Mouse (Mus musculus): ENCODE results near the gene Pacrg. TPM values are rescaled to one million over a fixed set of nuclear protein-coding genes. Genes with fewer than 3 reads are reported as not detected.
A peak's percentile ranks its signal among the peaks of the same experiment; 100 is the strongest.

Gene Pacrg
- total RNA-seq, 1 experiment from 2014 or later, result 0.89 TPM

DNA sequence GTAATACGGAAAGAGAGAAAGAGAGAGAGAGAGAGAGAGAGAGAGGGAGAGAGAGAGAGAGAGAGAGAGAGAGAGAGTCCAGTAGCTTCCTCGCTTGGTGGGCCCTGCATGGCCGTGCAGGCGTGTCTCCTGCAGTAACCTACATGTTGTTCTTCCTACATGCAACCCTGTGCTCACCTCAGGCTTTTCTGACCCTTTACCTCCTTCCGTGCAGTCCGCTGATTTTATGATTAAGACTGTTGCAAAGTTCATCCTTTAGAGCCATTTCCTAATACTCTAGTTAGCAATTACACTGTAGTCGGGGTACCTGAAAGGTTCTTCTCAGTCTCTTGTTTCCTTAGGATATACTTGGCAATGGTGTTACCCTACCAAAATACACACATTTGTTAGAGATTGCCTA lies 196.5 kb downstream of the Pacrg start:
- no peak for ATAC-seq (replicated peaks in 1 of 2; ENCODE audit: insufficient read depth in 1 of 2, low FRiP score in 2 of 2, low TSS enrichment in 1 of 2, low read depth in 1 of 2, poor library complexity in 2 of 2, severe bottlenecking in 2 of 2)

DNA sequence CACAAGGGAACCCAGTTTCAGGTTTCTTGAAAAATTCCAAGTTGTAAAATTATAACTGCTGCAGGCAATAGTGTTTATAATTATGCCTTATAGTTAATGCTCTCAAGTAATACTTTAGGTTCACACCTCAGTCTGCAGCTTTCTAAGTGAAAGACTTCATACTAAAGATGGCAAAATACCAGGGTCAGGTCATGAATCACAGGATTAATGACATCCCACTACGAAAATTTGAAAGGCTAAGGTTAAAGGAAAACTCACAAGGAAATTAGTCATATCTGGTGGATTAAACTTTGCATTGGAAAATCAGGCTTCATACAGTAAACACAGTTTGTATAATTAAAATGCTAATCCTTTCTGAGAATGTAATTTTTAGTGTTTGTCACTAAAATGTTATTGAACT lies 200.3 kb downstream of the Pacrg start:
- ATAC-seq (replicated peaks in 1 of 2; ENCODE audit: insufficient read depth in 1 of 2, low FRiP score in 2 of 2, low TSS enrichment in 1 of 2, low read depth in 1 of 2, poor library complexity in 2 of 2, severe bottlenecking in 2 of 2), result no peak

DNA sequence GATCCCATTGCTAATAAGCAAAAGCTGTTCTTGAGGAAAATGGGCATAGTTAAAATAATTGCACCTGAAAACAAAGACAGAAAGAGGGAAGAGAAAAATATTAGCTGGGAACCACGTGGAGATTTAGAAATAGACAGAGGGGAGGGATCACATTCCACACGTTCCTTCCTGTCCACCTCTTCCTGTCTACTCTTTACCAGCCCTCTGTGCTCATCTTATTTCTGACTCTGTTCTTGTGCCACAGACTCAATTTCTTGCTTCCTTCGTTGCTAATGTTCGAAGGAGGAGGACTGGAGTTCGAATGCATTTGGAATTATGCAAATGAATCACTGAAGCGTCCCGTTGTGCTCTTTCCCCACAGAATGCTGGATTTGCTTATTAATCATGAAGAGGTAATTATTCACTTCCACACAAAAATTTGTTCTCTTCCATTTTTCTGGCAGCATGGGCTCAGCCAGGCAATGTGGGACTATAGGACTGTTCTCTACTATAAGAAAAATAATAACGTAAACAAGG lies 204.1 kb downstream of the Pacrg start:
- ATAC-seq (replicated peaks in 1 of 2; ENCODE audit: insufficient read depth in 1 of 2, low FRiP score in 2 of 2, low TSS enrichment in 1 of 2, low read depth in 1 of 2, poor library complexity in 2 of 2, severe bottlenecking in 2 of 2), result no peak

- no peak for ATAC-seq (replicated peaks in 1 of 2; ENCODE audit: insufficient read depth in 1 of 2, low FRiP score in 2 of 2, low TSS enrichment in 1 of 2, low read depth in 1 of 2, poor library complexity in 2 of 2, severe bottlenecking in 2 of 2)
Observed at GRCm38 (mm10) chr17:10635470-10635869, 204.6 kb downstream of the Pacrg start.

DNA sequence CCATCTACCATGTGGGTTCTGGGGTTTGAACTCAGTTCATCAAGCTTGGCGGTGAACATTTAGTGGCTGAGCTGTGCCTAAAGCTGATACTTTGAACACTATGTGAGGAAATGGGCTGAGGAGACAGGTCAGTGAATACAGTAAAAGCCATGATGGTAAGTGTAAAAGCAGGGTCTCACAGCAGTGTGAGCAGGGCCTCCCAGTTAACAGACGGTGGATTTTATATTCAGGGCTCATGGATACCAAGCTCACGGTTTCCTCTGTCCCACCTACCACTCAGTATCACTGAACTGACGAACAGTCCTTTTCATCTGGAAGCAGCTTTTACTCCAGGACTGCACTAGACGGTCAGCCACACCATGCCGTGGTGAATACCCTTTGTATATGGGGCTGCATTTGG lies 205.1 kb downstream of the Pacrg start:
- no peak for ATAC-seq (replicated peaks in 1 of 2; ENCODE audit: insufficient read depth in 1 of 2, low FRiP score in 2 of 2, low TSS enrichment in 1 of 2, low read depth in 1 of 2, poor library complexity in 2 of 2, severe bottlenecking in 2 of 2)

DNA sequence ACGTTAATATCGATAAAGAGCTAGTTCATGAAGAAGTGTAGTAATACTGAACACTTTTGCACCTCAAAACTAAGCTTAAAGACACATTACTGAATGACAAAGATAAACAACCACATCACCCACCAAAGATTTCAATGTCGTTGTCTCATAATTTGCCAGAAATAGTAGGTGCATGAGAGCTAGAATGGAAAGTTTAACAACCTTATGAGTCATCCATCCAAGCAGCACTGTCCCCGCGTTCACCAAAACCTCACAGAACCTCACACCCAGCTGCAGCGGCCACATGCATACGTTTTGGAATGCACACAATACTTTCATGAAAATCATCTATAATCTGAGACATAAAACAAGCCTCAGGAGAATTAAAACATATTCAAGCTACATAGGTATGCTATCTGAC lies 206.3 kb downstream of the Pacrg start:
- ATAC-seq (replicated peaks in 1 of 2; ENCODE audit: insufficient read depth in 1 of 2, low FRiP score in 2 of 2, low TSS enrichment in 1 of 2, low read depth in 1 of 2, poor library complexity in 2 of 2, severe bottlenecking in 2 of 2), result no peak

DNA sequence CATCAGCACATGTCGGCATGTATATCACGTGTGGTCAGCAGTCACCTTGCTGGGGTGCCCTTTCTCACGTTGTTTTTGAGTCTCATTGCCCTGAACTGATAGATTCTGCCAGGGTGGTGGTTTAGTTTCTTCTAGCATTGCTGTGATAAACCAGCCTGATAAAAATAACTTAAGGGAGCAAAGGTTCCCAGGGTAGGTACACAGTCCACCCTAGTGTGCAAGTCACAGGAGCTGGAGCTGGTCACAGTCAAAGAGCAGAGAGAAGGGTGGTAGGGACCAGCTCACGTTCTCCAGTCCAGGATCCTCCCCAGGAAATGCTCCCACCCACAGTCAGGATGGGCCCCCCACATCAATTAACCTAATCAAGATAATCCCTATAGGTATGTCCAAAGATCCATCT lies 211.9 kb downstream of the Pacrg start:
- ATAC-seq (replicated peaks in 1 of 2; ENCODE audit: insufficient read depth in 1 of 2, low FRiP score in 2 of 2, low TSS enrichment in 1 of 2, low read depth in 1 of 2, poor library complexity in 2 of 2, severe bottlenecking in 2 of 2), result no peak

- ATAC-seq (replicated peaks in 1 of 2; ENCODE audit: insufficient read depth in 1 of 2, low FRiP score in 2 of 2, low TSS enrichment in 1 of 2, low read depth in 1 of 2, poor library complexity in 2 of 2, severe bottlenecking in 2 of 2), result no peak
Observed at GRCm38 (mm10) chr17:10627476-10627875, 212.6 kb downstream of the Pacrg start.

GRCm38 (mm10) chr17:10626299-10627095 lies 213.6 kb downstream of the Pacrg start:
- no peak for ATAC-seq (replicated peaks in 1 of 2; ENCODE audit: insufficient read depth in 1 of 2, low FRiP score in 2 of 2, low TSS enrichment in 1 of 2, low read depth in 1 of 2, poor library complexity in 2 of 2, severe bottlenecking in 2 of 2)

DNA sequence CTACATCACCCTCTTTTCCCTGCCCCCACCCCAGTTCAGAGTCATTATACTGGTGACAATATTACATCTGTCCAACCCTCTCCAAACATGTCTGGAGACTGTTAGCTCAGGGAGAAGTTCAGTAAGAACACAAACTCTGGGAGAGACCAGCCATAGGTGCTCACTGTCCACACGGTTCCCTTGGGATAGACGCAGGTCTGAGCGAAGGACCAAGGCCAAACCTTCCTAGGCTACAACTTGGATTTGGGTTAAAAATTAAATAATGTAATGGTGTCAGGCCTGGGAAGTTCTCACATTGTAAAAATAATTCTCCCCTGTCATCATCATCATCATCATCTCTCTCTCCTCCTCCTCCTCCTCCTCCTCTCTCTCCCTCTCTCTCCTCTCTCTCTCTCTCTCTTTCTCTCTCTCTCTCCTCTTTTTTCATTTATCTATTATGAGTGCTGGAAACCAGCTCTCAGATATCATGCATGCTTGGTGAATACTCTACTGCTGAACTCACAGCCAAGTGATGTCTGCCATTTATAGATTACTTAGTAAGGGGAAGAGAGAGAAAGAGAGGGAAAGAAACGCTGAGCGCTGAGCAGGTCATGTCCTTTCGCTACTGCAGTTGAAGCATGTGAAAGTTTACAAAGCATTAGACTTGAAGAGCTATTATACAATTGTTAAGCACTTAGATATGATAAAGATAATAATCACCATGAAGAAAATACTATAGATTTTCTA lies 215.2 kb downstream of the Pacrg start:
- ATAC-seq (replicated peaks in 1 of 2; ENCODE audit: insufficient read depth in 1 of 2, low FRiP score in 2 of 2, low TSS enrichment in 1 of 2, low read depth in 1 of 2, poor library complexity in 2 of 2, severe bottlenecking in 2 of 2), result no peak

DNA sequence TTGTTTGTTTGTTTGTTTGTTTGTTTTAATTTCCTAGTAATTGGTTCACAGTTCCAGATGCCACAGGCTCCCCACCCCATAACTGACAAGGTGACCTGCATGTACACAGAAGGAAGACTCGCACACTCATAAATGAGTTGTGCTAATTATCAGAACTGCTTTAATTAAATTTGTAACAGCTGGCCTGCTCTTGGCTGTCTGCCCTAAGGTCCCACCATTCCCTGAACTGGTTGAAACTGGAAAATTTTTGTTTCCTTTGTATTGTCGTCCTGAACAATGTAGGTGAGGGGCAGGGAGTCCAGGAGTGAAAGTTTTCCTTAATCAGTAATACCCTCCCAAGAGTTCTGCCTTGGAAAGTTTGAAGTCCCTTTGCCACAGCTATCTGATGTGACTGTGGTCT lies 219.5 kb downstream of the Pacrg start:
- ATAC-seq (replicated peaks in 1 of 2; ENCODE audit: insufficient read depth in 1 of 2, low FRiP score in 2 of 2, low TSS enrichment in 1 of 2, low read depth in 1 of 2, poor library complexity in 2 of 2, severe bottlenecking in 2 of 2), result no peak

DNA sequence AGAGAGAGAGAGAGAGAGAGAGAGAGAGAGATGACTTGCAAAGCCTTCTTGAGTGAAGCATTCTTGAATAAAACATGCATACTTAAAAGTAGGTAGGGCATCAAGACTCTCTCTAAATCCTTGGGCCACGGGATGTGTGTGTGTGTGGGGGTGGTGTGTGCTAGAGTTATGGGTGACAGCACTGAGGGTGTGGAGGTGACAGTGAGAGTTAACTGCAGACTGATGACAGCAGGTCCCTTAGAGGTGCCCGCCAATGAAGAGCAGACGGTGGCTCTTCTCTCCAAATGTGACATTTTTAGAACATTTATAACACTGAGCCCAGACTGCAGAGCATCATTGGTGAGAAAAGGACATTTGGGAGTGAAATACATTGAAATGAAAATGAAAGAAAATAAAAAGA lies 220.2 kb downstream of the Pacrg start:
- ATAC-seq (replicated peaks in 1 of 2; ENCODE audit: insufficient read depth in 1 of 2, low FRiP score in 2 of 2, low TSS enrichment in 1 of 2, low read depth in 1 of 2, poor library complexity in 2 of 2, severe bottlenecking in 2 of 2), result no peak

DNA sequence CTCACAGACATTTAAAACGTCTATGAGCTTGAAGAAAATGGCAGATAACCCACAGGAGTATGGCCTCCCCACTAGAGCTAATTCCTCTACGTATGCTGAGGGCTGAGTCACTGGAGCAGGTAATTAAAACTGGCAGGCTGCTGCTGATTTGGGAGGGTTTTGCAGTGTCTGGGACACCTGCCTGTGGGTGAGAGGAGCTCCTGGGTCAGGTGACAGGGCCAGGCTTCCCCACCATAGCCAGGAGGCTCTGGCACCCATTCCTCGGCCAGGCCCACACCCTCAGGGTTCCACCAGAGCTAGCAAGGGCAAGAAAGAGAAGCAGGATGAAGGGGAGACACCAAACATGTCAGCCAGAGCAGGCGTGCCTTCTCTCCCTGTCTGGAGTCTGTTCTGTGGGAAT lies 222.5 kb downstream of the Pacrg start:
- ATAC-seq (replicated peaks in 1 of 2; ENCODE audit: insufficient read depth in 1 of 2, low FRiP score in 2 of 2, low TSS enrichment in 1 of 2, low read depth in 1 of 2, poor library complexity in 2 of 2, severe bottlenecking in 2 of 2), result no peak

- ATAC-seq (replicated peaks in 1 of 2; ENCODE audit: insufficient read depth in 1 of 2, low FRiP score in 2 of 2, low TSS enrichment in 1 of 2, low read depth in 1 of 2, poor library complexity in 2 of 2, severe bottlenecking in 2 of 2), result no peak
Observed at GRCm38 (mm10) chr17:10615611-10616010, 224.5 kb downstream of the Pacrg start.

- no peak for ATAC-seq (replicated peaks in 1 of 2; ENCODE audit: insufficient read depth in 1 of 2, low FRiP score in 2 of 2, low TSS enrichment in 1 of 2, low read depth in 1 of 2, poor library complexity in 2 of 2, severe bottlenecking in 2 of 2)
Observed at GRCm38 (mm10) chr17:10614696-10615095, 225.4 kb downstream of the Pacrg start.

DNA sequence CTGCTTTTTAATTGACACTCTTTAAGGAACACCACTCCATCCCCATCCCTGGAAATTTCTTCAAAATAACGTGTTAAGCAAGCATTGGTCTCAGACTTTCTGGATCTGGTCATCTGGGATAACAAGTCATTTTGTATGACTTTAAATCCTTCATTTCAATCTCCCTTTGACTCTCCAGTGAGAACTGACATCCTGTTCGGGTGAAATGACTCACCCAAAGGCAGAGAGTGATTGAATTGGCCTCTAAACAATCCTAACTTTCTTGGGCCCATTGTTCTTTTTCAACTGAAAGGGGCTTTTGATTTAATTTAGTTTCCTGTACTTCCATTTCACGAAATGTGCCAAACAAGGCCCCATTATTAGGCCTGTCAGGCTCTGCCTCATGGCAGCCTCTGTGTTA lies 228.5 kb downstream of the Pacrg start:
- ATAC-seq (replicated peaks in 1 of 2; ENCODE audit: insufficient read depth in 1 of 2, low FRiP score in 2 of 2, low TSS enrichment in 1 of 2, low read depth in 1 of 2, poor library complexity in 2 of 2, severe bottlenecking in 2 of 2), result no peak

DNA sequence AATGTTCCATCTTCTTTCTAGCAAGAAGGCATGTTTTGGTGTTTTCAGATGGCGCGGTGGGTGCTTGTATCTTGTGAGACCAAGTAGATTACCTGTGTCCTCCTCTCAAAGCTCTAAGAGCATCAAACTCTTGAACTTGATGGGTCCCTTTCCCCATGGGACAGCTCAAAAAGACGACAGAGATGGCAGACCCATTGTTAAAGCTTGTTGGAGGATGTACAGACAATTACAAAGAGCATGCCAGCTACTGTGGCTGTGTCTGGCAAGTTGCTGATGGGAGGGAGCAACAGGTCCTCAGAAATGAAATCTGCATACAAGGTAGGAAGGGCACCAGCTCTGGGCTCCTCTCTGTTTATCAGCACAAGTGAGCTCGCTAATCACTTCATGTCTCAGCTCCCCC lies 232.0 kb downstream of the Pacrg start:
- ATAC-seq (replicated peaks in 1 of 2; ENCODE audit: insufficient read depth in 1 of 2, low FRiP score in 2 of 2, low TSS enrichment in 1 of 2, low read depth in 1 of 2, poor library complexity in 2 of 2, severe bottlenecking in 2 of 2), result no peak

DNA sequence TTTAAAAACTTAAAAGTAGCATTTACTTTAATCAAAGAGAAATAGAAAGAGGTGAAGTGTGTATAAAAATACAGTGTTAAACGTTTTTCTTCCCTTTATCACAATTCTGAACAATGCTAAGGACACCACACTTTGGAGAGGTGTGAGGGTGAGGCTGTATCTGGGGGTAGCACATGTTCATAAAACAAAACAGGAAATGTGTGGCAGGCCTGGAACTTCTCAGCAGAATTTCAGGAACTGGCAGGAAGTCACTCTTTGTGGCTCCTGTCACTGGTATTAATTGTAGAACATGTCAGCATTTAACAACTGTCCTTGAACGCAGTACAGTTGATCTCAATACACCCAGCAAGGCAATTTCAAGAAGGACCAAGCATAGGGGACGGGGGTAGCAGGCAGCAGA lies 234.0 kb downstream of the Pacrg start:
- ATAC-seq (replicated peaks in 1 of 2; ENCODE audit: insufficient read depth in 1 of 2, low FRiP score in 2 of 2, low TSS enrichment in 1 of 2, low read depth in 1 of 2, poor library complexity in 2 of 2, severe bottlenecking in 2 of 2), result peak; percentile 76 to 78

DNA sequence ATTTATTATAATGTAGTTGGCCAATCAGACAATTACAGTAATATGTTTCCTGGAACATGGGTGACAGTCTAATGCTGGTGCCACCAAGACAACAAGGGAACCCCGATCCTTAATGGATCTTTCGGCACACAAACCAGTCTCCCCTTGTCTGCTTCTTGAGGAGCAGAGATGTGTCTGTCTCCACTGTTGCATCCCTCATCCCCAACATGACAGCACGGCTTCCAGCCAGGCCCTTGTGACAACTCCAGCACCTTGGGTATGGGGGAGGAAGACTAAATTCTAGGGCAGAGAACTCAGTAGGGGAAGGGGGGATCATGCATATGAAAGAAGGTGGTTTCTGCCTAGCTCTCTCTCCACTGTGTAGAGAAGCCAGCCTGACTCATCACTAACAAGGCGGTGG lies 242.4 kb downstream of the Pacrg start:
- no peak for ATAC-seq (replicated peaks in 1 of 2; ENCODE audit: insufficient read depth in 1 of 2, low FRiP score in 2 of 2, low TSS enrichment in 1 of 2, low read depth in 1 of 2, poor library complexity in 2 of 2, severe bottlenecking in 2 of 2)
